Mouse (Mus musculus) lung, postnatal 0 days (tissue): ENCODE measurements around the gene Eps8.

Experiments used
- CTCF ChIP-seq: IDR thresholded peaks from 2 replicates; pipeline ENCODE4 v1.5.1; 2016; ENCODE audit warnings: antibody characterized with exemption, mild to moderate bottlenecking
- EP300 ChIP-seq: IDR thresholded peaks from 2 replicates; pipeline ENCODE4 v1.6.1; 2016; ENCODE audit warnings: antibody characterized with exemption, mild to moderate bottlenecking, control low read depth

- TF ChIP-seq CTCF (no peak), EP300 (no peak)
Measured at GRCm38 (mm10) chr6:137547555-137547954, 107.1 kb downstream of the Eps8 start.
